Mouse (Mus musculus): ENCODE results near the gene Phospho2.

GRCm38 (mm10) chr2:69823129-69823677 lies 33.8 kb downstream of the Phospho2 start:
- TF ChIP-seq POLR2A (IDR thresholded peaks at IDR 0.05; ENCODE audit: extremely low read depth, insufficient read depth, low read length) (no peak), CTCF (IDR thresholded peaks at IDR 0.05; ENCODE audit: low read depth, low read length) (no peak)
